Mouse (Mus musculus): ENCODE measurements around the gene Ankrd13a. TPM values are rescaled to one million over a fixed set of nuclear protein-coding genes. Genes with fewer than 3 reads are reported as not detected.
A peak's percentile ranks its signal among the peaks of the same experiment; 100 is the strongest.

Gene Ankrd13a
- total RNA-seq, 2 experiments from 2014 or later: 16.1 to 17.3 TPM

DNA sequence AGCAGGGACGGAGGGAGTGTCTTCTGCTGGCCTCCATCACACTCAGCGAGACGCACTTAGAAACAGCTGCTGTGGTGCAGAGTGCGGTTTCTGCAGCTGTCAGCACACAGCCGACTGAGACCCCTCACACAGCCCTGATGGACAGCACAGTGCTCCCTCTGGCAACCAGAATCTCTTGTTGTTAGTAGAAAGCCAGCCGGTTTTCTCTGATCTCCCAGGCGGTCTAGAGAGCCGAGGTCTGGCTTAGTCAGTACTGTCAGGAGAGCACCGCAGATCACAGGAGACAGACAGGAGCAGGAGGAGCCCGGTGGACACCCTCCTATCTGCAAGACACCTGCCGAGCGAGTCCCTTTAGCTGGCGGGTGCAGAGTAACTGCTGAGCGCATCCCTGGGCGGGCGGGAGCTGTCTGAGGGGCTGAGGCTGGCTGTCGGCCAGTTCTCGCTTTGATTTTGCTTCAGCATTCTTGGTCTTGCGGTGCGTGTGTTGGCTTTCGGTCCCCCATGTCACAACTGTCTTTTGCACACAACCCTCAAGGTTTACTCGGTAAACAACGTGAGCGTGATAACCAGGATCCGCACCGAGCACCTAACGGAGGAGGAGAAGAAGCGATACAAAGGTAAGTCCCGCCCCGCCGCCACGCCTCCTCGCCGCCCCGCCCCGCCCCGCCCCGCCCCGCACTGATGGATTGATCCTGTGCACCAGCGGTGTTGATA, 22.0 kb downstream of the Ankrd13a start:
- DNase-seq (ENCODE audit: low spot score): no peak

DNA sequence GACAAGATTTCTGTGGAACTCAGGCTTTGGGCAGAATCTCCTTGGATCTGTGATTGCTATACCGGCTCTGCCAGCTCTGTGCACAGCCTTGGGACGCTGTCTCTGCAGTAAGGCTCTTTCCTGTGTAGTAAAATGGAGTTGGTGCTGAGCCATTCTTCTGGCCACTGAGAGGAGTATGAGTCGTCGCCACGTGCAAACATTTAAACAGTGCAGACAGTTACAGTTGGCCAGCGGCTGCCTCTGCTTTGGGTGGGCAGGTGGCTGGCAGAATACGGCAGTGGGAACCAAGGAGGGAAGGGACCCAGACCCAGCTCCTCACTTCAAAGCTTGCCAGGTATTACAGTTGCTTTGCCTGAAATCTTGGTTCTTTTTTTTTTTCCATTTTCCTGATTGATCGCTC, 22.8 kb downstream of the Ankrd13a start:
- no peak for DNase-seq (ENCODE audit: low spot score)

DNA sequence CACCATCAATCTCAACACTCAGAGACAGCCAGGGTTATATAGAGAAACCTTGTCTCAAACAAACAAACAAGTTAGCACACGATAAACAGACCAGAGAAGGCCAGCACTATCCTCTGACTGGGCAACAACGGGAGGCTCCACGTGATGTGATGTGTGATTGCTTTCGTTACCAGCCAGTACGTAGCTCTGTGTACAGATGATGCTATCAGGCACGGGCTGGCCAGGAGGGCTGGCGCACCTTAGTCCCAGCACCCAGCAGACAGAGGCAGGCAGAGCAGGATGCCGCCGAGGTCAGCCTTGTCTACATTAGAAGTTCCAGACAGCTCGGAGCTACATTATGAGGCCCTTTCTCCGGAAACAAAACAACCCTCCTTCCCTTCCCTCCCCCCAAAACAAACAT, 25.4 kb downstream of the Ankrd13a start:
- DNase-seq (ENCODE audit: low spot score): no peak

DNA sequence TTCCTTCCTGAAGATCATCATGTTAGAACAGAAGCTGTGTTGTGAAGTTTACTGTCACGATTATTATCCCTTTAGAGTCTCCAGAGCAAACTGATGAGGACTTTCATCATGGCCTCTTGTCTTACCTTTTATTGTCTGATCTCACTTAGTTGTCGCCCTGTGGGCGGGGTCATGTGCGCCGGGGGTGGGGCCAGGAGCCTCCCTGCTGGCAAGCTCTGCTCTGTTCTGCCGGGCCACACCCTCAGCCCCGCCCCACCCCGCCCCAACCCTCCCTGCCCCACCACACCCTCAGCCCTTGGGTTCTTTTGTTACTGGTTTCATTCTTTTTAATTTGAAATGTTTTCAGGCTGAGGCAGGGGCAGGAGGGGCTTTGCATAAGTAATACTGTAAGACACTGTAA, 26.6 kb downstream of the Ankrd13a start:
- DNase-seq (ENCODE audit: low spot score): no peak

DNA sequence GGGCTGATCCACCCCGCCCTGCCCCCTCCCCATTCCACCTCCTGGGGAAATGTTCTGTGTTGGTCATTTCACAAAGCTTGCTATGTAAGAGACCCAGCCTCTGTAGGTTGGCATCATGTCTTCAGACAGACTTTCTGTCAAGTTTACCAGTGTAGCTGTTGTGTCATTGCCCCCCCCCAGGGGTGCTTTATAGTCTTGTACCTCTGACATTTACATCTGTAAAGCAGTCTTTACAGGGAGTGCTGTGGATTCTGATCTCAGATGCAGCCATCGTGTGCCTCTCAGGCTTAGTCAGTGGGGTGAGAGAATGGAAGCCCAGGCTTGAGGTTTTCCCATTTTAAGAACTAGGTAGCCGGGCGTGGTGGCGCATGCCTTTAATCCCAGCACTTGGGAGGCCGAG, 27.4 kb downstream of the Ankrd13a start:
- no peak for DNase-seq (ENCODE audit: low spot score)

DNA sequence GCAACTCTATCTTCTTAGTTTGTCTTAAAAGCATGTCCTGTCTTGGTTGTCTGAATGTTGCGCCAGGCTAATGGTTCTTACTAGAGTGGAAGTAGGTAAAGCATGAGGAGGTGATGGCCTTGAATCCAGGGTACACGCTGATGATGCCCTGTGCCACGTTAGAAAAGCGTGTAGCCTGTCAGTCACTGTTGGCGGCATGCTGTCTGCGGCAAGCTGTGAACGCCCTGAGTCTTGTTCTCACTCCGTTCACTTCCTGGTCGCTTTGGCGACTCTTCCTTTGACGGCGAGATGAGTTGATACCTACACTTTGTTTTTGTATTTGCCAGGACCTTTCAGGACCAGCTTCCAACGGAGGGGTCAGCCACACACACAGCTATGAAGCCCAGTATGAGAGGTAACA, 28.8 kb downstream of the Ankrd13a start:
- DNase-seq (ENCODE audit: low spot score): no peak

DNA sequence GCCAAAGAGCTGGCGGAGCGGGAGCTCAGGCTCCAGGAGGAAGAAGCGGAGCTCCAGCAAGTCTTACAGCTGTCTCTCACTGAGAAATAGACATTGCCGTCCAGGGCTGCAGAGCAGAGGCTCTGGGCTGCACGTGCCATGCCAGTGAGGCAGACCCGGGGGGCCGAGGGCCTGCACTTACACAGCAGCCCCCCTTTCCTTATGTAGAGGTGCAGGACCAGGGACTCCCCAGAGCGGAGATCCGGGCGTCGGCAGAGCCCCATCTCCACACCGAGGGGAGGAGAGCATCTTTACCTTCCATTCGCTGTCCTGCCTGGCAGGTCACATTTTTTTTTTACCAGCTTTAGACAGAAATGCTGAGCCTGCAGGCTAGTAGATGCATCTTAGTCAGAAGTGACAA, 29.9 kb downstream of the Ankrd13a start:
- DNase-seq (ENCODE audit: low spot score): no peak

DNA sequence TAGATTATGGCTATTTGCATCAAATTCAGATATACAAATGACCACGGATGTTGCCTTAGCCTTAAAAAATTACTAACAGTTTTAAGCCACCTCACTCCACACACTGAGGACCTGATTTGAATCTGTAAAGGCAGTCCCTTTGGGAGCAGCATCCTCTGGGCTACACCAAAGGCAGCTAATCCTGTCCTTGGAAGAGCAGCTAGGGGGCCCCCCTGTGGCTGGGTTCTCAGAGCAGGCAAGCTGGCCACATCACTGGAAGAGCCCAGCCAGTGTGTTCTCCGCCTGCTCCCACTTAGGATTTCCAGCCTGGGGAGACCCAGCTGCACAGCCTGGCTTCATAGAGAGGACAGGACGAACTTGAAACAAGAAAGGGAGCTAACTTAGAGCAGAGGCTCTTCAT, 30.5 kb downstream of the Ankrd13a start:
- DNase-seq (ENCODE audit: low spot score): peak; percentile 29

DNA sequence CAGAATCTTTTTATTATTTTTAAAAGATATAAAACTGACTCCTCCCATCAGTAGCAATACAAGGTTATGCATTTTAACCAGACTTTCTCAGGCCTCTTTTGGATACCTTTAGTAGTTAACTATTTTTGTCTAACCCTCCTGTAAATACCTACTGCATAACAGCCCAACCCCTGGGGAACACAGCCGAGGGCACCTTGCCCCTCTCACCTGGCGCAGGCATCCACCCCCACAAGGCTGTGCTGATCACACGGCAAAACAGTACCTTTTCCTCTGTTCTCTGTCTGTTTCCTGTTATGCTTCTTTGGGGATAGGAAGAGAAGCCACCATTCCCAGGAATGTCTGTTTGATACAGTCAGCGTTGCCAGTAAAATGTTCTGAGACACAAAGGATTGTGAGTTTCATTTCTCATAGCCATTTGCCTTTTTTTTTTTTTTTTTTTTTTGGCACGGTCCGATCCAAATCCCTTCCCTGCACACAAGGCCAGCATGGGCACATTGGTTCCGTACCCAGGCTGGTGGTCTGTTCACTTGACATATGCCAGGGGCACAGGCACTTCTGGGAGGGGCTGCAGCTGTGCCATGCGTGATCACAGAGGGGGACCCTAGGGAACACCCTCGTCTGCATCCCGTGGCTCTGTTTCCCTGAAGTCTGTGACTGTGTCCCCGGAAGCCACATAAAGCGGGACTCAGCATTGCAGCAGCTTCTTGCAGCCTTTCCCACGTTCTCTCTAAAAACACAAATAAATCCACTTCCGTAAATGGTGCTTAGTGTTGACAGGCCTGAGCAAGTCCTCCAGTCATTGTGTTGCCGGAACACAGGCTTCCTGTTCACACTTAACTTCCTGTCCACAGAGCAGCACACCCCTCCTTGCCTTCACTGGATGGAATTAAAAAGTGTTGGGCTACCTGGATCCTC, 31.2 kb downstream of the Ankrd13a start:
- DNase-seq (ENCODE audit: low spot score): peak; percentile 7

DNA sequence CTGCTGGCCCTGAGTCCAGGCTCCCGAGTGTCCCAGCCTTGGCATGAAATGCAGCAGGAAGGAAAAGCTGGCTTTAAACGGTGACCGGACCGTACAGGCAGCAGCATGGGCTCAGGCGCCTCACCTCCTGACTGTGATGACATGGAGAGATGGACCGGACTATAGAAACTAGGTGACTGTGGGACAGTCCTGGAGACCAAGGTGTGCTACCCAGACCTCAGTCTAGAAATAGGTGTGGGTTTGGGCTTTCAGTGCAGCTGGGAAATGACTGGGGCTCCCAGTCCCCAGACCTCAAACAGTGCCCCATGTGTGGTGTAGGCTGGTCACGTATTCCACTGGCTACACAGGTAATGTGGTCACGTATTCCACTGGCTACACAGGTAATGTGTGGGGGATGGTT, 32.2 kb downstream of the Ankrd13a start:
- DNase-seq (ENCODE audit: low spot score): no peak

DNA sequence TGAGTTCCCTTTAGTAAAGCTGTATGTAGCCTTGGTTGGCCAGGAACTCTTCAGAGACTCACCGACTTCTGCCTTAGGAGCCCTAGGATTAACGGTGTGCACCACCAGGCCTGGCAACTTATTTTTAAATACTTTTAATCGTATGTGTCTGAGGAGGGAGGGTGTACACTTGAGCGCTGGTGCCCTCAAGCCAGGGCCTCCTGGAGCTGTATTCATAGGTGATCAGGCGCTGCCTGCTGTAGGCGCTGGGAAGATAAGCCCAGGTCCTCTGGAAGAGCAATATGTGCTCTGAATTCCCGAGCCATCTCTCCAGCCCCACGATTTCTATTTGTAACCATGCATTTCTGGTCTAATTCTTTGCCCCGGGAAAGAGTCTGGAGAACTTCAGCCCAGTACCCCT, 32.6 kb downstream of the Ankrd13a start:
- DNase-seq (ENCODE audit: low spot score): no peak

DNA sequence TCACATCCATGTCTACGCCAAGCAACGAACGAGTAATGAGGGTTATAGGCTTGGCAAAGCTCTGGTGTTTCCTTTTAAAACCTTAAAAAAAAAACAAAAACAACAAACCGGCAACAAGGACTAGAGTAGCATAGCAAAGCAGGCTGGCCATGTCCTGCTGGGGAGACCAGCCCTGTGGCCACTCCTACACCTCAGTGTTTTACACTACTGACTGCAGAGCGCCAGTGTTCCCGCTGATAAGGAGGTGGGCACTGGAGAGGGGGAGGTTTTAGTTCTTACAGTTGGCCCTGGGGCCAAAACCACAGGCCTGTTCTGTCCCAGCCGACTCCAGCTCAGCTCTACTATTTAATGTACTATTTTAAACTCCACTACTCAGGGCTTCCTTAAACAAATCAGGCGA, 33.0 kb downstream of the Ankrd13a start:
- DNase-seq (ENCODE audit: low spot score): no peak

DNA sequence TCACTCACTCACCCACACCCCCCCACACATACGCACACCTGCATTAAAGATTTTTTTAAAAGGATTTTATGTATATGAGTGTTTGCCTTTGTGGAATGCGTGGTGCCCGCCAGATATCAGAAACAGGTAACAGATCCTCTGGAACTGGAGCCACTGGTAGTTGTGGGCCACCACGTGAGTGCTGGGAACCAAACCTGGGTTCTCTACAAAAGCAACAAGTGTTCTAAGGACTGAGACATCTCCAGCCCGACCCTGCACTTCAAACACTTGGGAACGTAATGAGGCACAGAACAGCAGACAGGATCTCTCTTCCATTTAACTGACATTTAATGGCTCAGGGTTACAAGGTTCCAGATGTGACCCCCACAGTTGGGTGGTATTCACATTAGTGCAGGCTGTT, 33.4 kb downstream of the Ankrd13a start:
- DNase-seq (ENCODE audit: low spot score): no peak

DNA sequence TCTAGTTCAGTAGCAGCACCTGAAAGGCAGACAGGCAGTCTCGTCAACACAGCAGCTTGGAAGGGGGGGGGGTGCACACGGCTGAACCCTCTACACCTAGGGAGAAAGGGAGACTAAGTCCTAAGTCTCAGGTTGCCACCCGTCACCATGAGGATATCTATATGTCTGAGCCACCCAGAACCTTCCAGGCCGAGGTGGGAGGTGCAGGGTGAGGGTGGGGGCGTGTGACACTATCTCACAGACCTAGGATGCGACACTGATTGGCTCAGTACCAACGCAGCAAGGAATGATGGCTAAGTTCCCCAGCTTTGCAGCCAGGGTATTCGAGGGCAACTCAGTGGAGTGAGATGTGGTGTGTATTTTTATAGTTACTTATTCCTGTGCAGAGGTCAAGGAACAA, 33.9 kb downstream of the Ankrd13a start:
- DNase-seq (ENCODE audit: low spot score): no peak

DNA sequence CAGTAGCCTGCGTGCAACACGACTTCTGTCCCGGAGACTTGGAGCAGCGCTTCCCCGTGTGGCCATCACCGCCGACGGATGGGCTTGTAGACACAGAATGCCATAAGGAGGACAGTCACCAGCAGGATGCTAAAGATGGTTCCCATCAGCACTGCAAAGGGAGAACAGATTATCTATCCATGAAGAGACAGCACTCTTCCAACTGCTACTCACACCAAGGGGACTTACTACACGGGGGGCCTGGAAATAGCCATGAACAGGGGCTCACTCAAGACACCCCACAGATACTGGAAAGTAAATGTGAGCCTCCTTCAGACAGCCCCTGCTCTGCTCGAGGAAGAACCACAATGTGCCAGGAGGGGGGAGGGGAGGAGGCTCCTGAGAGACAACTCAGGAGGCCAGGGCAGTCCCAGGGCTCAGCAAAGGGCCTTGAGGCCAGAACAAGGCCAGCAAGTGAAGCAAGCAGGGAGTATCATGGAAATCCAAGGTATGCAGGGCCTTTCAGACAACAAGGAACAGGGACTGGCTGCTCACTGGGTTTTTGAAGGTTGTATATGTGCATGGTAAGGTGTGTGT, 34.8 kb downstream of the Ankrd13a start:
- DNase-seq (ENCODE audit: low spot score): no peak

DNA sequence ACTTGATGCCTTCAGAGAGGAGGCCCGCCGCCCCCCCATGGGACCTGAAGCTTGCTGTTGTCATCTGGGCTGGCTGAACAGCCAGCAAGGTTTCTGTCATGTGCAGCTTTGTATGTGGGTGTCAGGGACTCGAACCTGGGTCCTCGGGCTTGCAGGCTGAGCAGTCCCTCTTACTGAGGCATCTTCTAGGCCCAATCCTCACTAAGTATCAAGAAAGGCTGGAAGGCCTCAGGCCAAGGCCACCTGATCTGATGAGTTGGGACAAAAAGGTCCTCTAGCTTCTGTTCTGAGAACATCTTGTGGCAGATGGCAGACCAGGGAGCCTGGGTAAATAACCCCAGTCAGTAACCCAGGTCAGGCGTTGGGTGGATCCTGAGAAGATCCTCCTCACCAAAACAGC, 35.3 kb downstream of the Ankrd13a start:
- no peak for DNase-seq (ENCODE audit: low spot score)

DNA sequence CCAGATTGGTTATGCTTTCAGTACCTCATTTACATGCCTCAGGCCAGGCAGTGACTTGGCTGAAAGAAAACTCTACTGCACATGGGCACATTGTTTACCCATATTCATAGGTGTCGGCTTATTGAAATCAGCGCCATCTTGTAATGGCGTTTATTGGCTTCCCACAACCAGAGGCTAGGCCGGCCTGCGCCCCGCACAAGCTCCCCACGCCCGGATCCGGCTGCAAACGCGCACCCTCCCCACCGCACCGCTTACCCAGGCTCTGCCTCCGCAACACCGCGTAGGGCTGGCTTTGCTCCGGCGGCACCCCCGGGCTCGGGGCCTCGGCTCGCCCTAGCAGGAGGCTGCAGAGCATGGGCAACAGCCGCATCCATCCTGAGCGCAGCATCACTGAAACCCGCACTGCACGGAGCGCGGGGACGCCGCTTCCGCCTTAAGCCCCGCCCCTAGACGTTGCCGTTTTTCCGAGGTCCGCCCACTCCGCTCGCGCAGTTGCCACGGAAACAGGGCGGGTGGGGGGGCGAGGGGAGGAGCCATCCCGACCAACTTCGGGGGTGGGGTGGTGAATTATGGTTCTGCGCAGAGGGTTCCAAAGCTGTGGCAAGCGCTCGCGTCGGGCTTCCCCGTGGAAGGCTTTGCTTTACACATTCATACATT, 39.2 kb downstream of the Ankrd13a start:
- DNase-seq (ENCODE audit: low spot score): peak; percentile 73

DNA sequence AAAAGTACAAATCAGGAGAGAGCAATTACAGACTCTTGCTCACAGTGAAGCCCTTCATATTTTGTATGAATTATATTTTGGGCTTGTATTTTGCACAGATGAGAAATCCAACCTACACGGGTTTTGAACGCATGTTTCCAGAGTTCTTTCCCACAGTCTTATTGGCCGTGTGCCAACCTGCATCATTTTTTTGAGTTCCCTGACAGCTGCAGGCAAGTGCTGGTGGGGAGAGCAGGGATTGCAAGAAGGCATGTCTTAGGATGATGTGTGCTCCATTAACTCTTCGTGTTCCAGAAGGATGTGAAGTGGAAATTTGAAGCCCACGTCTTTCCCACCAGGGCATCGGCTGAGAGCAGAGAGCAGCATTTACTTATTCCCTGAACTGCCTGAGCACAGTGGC, 42.1 kb downstream of the Ankrd13a start:
- no peak for DNase-seq (ENCODE audit: low spot score)

DNA sequence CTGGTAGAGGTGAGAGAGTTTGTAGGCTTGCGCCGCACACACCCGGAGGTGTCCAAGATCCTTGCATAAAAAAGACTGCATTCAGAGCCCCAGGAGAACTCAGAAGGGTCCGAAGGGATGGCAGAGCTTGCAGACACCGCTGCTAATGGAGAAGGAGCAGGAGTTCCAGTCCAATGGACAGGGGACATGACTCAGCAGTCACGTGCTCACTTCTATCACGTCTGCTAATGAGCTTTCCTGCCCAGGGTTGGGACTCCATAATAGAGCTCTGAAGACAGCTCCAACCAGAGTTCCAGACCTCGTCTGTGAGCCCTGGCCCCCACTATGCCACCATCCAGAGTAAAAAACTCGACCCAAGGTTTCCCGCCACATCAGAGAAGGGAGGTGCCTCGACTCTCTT, 43.6 kb downstream of the Ankrd13a start:
- no peak for DNase-seq (ENCODE audit: low spot score)

DNA sequence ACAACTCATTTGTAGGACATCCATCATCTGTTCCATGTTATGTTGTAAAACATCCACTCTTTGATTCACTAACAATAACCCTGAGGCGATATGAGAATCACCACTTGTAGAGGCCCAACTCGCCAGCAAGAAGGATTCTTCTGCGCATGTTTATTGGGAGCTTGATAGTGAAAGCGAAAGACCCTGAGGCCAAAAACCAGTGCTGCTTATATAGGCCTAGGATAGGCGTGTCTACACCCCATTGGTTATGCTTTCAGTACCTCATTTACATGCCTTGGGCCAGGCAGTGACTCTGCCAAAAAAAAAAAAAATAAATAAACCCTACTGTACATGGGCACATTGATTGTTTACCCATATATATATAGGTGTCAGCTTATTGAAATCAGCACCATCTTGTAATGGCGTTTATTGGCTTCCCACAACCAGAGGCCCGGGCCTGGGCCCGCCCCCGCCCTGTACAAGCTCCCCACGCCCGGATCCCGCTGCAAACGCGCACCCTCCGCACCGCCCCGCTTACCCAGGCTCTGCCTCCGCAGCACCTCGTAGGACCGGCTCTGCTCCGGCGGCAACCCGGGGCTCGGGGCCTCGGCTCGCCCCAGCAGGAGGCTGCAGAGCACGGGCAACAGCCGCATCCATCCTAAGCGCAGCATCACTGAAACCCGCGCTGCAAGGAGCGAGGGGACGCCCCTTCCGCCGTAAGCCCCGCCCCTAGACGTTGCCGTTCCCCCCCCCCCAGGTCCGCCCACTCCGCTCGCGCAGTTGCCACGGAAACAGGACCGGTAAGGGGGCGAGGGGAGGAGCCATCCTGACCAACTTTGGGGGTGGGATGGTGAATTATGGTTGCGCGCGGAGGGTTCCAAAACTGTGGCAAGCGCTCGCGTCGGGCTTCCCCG, 48.6 kb downstream of the Ankrd13a start, which contains the start of gene 1500011B03Rik:
Gene 1500011B03Rik (minus strand): TSS at position 673 of the 893 bp plus-strand sequence.
- peak; percentile 31 for DNase-seq (ENCODE audit: low spot score)

DNA sequence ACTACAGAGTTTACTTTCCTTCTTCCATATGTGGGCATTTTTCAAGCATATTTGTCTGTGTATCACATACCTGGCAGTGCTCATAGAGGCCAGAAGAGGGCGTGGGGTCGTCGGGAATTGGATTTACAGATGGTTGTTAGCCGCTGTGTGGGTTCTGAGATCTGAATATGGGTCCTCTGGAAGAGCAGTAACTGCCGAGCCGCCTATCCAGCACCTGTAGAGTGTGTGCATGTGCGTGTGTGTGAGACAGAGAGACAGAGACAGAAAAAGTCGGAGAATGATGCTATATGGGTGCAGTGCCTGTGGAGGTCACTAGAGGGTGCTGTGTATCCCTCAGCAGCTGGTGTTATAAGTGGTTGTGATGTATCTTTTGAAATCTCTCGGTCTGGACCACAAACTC, 49.7 kb downstream of the Ankrd13a start:
- peak; percentile 34 for DNase-seq (ENCODE audit: low spot score)
